Mouse (Mus musculus): ENCODE results near the gene Tmem151b.

DNA sequence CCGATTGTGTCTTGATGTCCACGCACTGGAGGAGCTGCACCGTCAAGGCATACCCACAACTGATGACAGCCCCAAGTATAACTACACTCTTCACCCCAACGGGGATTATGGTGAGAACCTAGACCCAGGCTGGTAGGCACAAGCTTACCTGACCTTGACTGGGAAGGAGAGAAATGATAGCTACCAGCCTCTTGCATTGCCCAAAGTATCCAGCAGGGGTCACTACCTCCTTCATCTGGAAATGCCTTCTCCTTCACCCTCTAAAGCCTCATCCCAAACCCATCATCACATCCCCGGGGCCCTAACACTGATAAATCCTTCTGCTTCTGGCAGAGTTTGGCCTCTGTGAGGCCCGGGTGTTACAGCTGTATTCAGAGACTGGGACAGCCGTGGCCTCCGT is 33.0 kb downstream of the Tmem151b start:
- TF ChIP-seq POLR2A (IDR thresholded peaks at IDR 0.05; ENCODE audit: control insufficient read depth, low read depth, low read length), result no peak
- TF ChIP-seq CTCF (IDR thresholded peaks at IDR 0.05; ENCODE audit: control insufficient read depth, insufficient read depth, insufficient replicate concordance, low read depth, low read length), result peak; percentile 38; the same call in 1 of the 2 replicates
